Mouse (Mus musculus): ENCODE results near the gene Taf13. TPM values are rescaled to one million over a fixed set of nuclear protein-coding genes. Genes with fewer than 3 reads are reported as not detected.

Gene Taf13
- polyA plus RNA-seq, 1 experiment from 2014 or later: 38.5 TPM

GRCm38 (mm10) chr3:108608906-108609305 is 37.4 kb downstream of the Taf13 start:
- Histone ChIP-seq H3K9me3 (ENCODE audit: low read depth, low read length) (no peaks in the 10 kb centered on the region), H3K27ac (ENCODE audit: low read depth) (no peak overlapping the region), H3K27me3 (ENCODE audit: insufficient read depth, low read length) (no peaks in the 10 kb centered on the region), H3K9ac (no peak overlapping the region), H3K4me3 (ENCODE audit: low read depth, low read length) (no peak overlapping the region), H3K4me1 (ENCODE audit: insufficient read depth) (no peaks in the 10 kb centered on the region), H3K4me2 (no peak overlapping the region), H3K36me3 (ENCODE audit: insufficient read depth) (no peaks in the 10 kb centered on the region)
- DNase-seq (no peak), ATAC-seq (ENCODE audit: insufficient read depth) (no peak)
- WGBS: 47% methylated on average over 3 of the region's 3 CpGs
- TF ChIP-seq CTCF (IDR thresholded peaks at IDR 0.05; ENCODE audit: low read depth): no peak

Small RNA genes lying within 50 kb of the gene (microRNA-seq; reads per million reads assigned to microRNA genes)
- not detected for gene Gm22860 (ENCODE audit: borderline number of aligned reads)

Other genes starting within 250 kb of the Taf13 start
- 0.75 and 4.7 TPM in 2 replicates for gene Mybphl, start 206.8 kb upstream of the Taf13 start, polyA plus RNA-seq (2014; fragmentation: Nextera tagmentation; extraction: Ambion mirVana)
- gene Psrc1, start 187.9 kb upstream of the Taf13 start, polyA plus RNA-seq (2014; fragmentation: Nextera tagmentation; extraction: Ambion mirVana): 76.5 and 79.7 TPM in 2 replicates
- gene Celsr2, start 156.1 kb upstream of the Taf13 start, polyA plus RNA-seq (2014; fragmentation: Nextera tagmentation; extraction: Ambion mirVana): 8.3 and 9.4 TPM in 2 replicates
- gene Sars, start 126.5 kb upstream of the Taf13 start, polyA plus RNA-seq (2014; fragmentation: Nextera tagmentation; extraction: Ambion mirVana): 118 and 119 TPM in 2 replicates
- 0.28 and 0.68 TPM in 2 replicates for gene 1700013F07Rik, start 37.5 kb upstream of the Taf13 start, polyA plus RNA-seq (2014; fragmentation: Nextera tagmentation; extraction: Ambion mirVana)
- 9.0 and 13.3 TPM in 2 replicates for gene 5330417C22Rik, start 35.2 kb upstream of the Taf13 start, polyA plus RNA-seq (2014; fragmentation: Nextera tagmentation; extraction: Ambion mirVana)
- gene Tmem167b, start 9.2 kb upstream of the Taf13 start, polyA plus RNA-seq (2014; fragmentation: Nextera tagmentation; extraction: Ambion mirVana): 41.6 and 43.6 TPM in 2 replicates
- gene Wdr47, start 19.6 kb downstream of the Taf13 start, polyA plus RNA-seq (2014; fragmentation: Nextera tagmentation; extraction: Ambion mirVana): 9.2 and 10.7 TPM in 2 replicates
- 80.4 and 85.9 TPM in 2 replicates for gene Clcc1, start 82.2 kb downstream of the Taf13 start, polyA plus RNA-seq (2014; fragmentation: Nextera tagmentation; extraction: Ambion mirVana)
- gene Gpsm2, start 150.6 kb downstream of the Taf13 start, polyA plus RNA-seq (2014; fragmentation: Nextera tagmentation; extraction: Ambion mirVana): 55.1 and 59.7 TPM in 2 replicates
- 0.05 and 0.11 TPM in 2 replicates for gene Aknad1, start 168.0 kb downstream of the Taf13 start, polyA plus RNA-seq (2014; fragmentation: Nextera tagmentation; extraction: Ambion mirVana)